Mouse (Mus musculus) lung, adult 2 months (tissue): Measurements from ENCODE around the gene Acsm4. TPM values are rescaled to one million over a fixed set of nuclear protein-coding genes. Genes with fewer than 3 reads are reported as not detected.

ENCODE experiments used
- DNase-seq: peaks from one replicate; pipeline ENCODE4 v3.0.0; 2022
- H3K4me1 ChIP-seq: fragments of 200-500 bp; 2 replicates; pipeline ENCODE4 v1.6.1; 2011; ENCODE audit warnings: low read length; ENCODE audit not compliant: control insufficient read depth, insufficient read depth
- H3K4me3 ChIP-seq: fragments of 200-500 bp; replicated peaks from 2 replicates; pipeline ENCODE3; 2011; ENCODE audit warnings: low read depth, mild to moderate bottlenecking, control low read depth, low read length; ENCODE audit errors: extremely low read depth
- CTCF ChIP-seq: fragments of 200-500 bp; IDR thresholded peaks from 2 replicates; pipeline ENCODE4 v1.5.1; 2011; ENCODE audit warnings: mild to moderate bottlenecking, low read length, control low read depth; ENCODE audit not compliant: insufficient read depth
- POLR2A ChIP-seq: fragments of 200-500 bp; IDR thresholded peaks from 2 replicates; pipeline ENCODE4 v1.6.1; 2011; ENCODE audit warnings: low read depth, mild to moderate bottlenecking, control low read depth, low read length, borderline replicate concordance; ENCODE audit errors: extremely low read depth
- WGBS: fragments of 180-500 bp; shearing (Covaris S2); methylation state at CpG from one replicate; pipeline ENCODE4 v1.1.7; 2018; 5-methylcytosine and 5-hydroxymethylcytosine counted together
- polyA plus RNA-seq: library from polyadenylated mRNA; depleted of rRNA; stranded (reverse); fragments of >200 nt; gene quantifications from 2 replicates; pipeline ENCODE4 v1.2.3, GENCODE M21; 2012; rRNA removed

Acsm4 gene
- not detected in 2 replicates for polyA plus RNA-seq

GRCm38 (mm10) chr7:119689726-119690125, at the start of gene Acsm4:
Gene Acsm4, plus strand, starts transcription at chr7:119690026.
- no peak for DNase-seq
- Histone ChIP-seq H3K4me3 (no peak within 1 kb of the TSS), H3K4me1 (no peaks in the 10 kb centered on the region)
- 62% methylated on average over 5 of the region's 5 CpGs for WGBS
- TF ChIP-seq POLR2A = no peak
- TF ChIP-seq CTCF = no peak

GRCm38 (mm10) chr7:119642307-119642706, 47.5 kb upstream of the Acsm4 start:
- no peak for DNase-seq
- TF ChIP-seq CTCF (no peak), POLR2A (no peak)
- 64% methylated on average over 5 of the region's 5 CpGs for WGBS
- Histone ChIP-seq H3K4me3 (no peak overlapping the region), H3K4me1 (no peaks in the 10 kb centered on the region)

GRCm38 (mm10) chr7:119667893-119668292, 21.9 kb upstream of the Acsm4 start:
- WGBS = 78% methylated on average over 3 of the region's 3 CpGs
- DNase-seq = no peak

GRCm38 (mm10) chr7:119670395-119670794, 19.4 kb upstream of the Acsm4 start:
- 65% methylated on average over 5 of the region's 5 CpGs for WGBS
- H3K4me3 ChIP-seq = no peak overlapping the region
- no peak for DNase-seq
- no peak for TF ChIP-seq CTCF
- no peaks in the 10 kb centered on the region for H3K4me1 ChIP-seq

More at GRCm38 (mm10) chr7:119667893-119668292, 21.9 kb upstream of the Acsm4 start:
- Histone ChIP-seq H3K4me3 (no peak overlapping the region), H3K4me1 (no peaks in the 10 kb centered on the region)
- TF ChIP-seq POLR2A (no peak), CTCF (no peak)

- no peak for DNase-seq
These were observed 18.9 kb upstream of the Acsm4 start for GRCm38 (mm10) chr7:119670925-119671324.

GRCm38 (mm10) chr7:119673465-119673864, 16.4 kb upstream of the Acsm4 start:
- peak; percentile 66 for TF ChIP-seq CTCF
- TF ChIP-seq POLR2A = no peak
- DNase-seq = no peak
- WGBS = 16% methylated on average over 6 of the region's 6 CpGs
- Histone ChIP-seq H3K4me1 (no peaks in the 10 kb centered on the region), H3K4me3 (no peak overlapping the region)

More at GRCm38 (mm10) chr7:119670925-119671324, 18.9 kb upstream of the Acsm4 start:
- Histone ChIP-seq H3K4me1 (no peaks in the 10 kb centered on the region), H3K4me3 (no peak overlapping the region)
- 42% methylated on average over 6 of the region's 6 CpGs for WGBS
- no peak for TF ChIP-seq POLR2A
- TF ChIP-seq CTCF = 0 out of 2 replicates have a peak, but pooled peaks have one; percentile 6

- no peaks in the 10 kb centered on the region for H3K4me1 ChIP-seq
- DNase-seq = no peak
- TF ChIP-seq POLR2A = no peak
- TF ChIP-seq CTCF = no peak
- H3K4me3 ChIP-seq = no peak overlapping the region
- 55% methylated on average over 8 of the region's 8 CpGs for WGBS
These were observed 9.7 kb upstream of the Acsm4 start for GRCm38 (mm10) chr7:119680107-119680506.

- Histone ChIP-seq H3K4me3 (no peak overlapping the region), H3K4me1 (no peaks in the 10 kb centered on the region)
- TF ChIP-seq POLR2A (no peak), CTCF (no peak)
- no peak for DNase-seq
- 43% methylated on average over 4 of the region's 4 CpGs for WGBS
These were observed 7.1 kb upstream of the Acsm4 start for GRCm38 (mm10) chr7:119682699-119683098.

- DNase-seq = no peak
- TF ChIP-seq POLR2A (no peak), CTCF (no peak)
- Histone ChIP-seq H3K4me1 (no peaks in the 10 kb centered on the region), H3K4me3 (no peak overlapping the region)
- WGBS = 57% methylated on average over 4 of the region's 4 CpGs
These were observed 2.5 kb downstream of the Acsm4 start for GRCm38 (mm10) chr7:119692302-119692701.

GRCm38 (mm10) chr7:119694926-119695325, 5.1 kb downstream of the Acsm4 start:
- TF ChIP-seq POLR2A (no peak), CTCF (no peak)
- no peak overlapping the region for H3K4me3 ChIP-seq
- H3K4me1 ChIP-seq = no peaks in the 10 kb centered on the region
- 62% methylated on average over 1 of the region's 1 CpGs for WGBS
- no peak for DNase-seq

GRCm38 (mm10) chr7:119714111-119714510, 24.3 kb downstream of the Acsm4 start:
- TF ChIP-seq CTCF = no peak
- no peak for TF ChIP-seq POLR2A
- WGBS = 90% methylated on average over 7 of the region's 7 CpGs
- Histone ChIP-seq H3K4me3 (no peak overlapping the region), H3K4me1 (no peaks in the 10 kb centered on the region)
- DNase-seq = no peak
